Mouse (Mus musculus): Measurements from ENCODE around the gene Hs1bp3.
A peak's percentile ranks its signal among the peaks of the same experiment; 100 is the strongest.

Gene Hs1bp3

DNA sequence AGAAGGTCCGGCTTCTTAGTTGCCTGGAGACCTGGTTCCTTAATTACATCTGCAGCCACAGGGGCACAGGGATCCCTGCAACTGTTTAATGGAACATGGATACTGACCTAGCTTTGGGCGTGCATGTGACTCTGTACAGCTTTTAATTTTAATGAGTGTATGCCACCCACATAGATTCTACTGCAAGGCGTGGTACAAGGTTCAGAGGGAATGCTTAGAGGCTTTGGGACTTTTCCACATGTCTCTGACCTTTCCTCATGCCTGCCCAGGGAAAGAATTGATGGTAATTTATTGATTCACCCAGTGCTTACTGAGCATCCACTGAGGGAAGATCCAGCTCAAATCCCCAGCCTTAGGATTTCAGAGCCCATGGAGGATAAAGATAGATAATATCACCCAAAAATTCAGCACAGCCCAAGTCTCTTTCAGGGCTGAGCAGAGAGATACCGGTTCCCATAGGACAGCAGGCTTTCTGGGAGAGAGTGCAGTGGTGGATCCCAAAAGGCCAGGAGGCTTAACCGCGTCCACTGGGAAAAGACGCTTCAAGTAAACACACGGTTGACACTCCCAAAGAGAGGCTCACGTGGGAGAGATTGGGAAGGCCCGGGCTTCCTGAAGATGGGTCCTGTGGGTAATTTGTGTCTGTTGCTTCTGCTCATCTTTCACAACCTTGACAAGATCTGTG, 23.5 kb downstream of the Hs1bp3 start:
- DNase-seq (ENCODE audit: low spot score in 2 of 2) = no peak

DNA sequence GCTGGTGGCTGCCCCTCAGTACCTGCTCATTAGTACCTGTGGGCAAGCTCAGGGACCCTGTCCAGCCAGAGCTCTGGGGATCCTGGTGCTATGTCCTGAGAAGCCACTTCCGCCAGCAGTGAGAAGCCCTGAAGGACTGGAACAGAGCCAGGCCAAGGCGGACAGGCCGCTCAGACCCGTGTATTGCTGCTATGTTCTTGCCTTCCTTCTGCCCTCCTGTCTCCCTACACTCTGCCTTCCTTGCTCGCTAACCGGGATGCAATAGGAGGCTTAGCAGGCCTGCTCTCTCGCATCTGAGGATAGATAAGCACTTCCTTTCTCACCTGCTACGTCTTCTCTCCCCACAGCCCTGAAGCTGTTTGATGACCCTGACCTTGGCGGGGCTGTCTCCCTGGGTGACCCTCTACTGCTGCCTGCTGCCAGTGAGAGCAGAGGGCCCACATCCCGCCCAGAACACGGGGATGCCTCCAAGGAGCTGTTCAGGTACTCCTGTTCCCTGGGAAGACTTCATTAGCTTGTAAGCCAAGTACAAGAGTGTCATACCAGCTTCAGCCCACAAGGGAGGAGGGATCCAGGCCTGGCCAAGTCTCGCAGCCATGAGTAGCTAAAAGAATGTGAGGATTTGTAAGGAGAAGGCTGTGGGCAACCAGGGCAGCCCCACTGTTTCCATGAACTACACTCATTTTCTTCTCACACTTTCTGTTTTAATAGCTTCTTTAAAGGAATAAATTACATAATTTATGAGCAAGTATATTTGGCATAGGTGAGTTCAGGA, 24.2 kb downstream of the Hs1bp3 start:
- DNase-seq (ENCODE audit: low spot score in 2 of 2) = no peak

DNA sequence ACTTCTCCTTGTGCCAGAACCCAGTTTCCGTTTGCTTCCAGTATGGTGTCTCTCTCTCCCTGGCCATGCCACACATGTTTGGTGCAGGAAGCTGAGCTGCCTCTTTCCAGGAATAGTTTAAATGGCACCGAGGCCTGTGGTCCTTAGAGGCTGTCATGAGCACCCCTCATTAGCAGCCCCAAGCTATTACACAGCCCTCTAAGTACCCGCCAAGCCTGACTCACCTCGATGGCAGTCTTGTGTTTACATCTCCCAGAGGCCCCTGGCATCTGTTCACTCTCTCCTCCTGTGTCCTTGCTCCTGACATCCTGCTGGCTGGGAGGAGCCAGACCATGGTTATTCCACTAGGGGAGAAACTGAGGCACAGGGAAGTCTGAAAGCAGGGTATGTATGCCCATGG, 25.3 kb downstream of the Hs1bp3 start:
- no peak for DNase-seq (ENCODE audit: low spot score in 2 of 2)

DNA sequence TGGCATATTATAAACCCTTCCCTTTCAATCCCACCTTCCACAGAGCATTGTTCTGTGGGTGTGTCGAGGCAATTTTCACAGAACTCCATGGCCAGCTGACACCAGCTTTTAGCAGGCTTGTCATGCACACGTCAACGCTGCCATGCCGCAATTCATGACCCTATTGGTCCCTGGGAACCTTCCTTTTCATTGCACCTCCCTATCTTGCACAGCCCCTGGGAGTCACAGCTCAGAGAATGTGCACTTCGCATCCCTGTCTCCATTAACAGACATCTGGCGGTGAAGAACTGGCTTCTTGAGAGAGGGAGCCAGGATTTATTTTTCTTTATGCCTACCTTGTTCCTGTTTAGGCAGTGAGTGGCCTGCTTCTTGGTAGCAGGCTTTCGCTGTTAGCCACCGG, 25.7 kb downstream of the Hs1bp3 start:
- DNase-seq (ENCODE audit: low spot score in 2 of 2) = no peak

DNA sequence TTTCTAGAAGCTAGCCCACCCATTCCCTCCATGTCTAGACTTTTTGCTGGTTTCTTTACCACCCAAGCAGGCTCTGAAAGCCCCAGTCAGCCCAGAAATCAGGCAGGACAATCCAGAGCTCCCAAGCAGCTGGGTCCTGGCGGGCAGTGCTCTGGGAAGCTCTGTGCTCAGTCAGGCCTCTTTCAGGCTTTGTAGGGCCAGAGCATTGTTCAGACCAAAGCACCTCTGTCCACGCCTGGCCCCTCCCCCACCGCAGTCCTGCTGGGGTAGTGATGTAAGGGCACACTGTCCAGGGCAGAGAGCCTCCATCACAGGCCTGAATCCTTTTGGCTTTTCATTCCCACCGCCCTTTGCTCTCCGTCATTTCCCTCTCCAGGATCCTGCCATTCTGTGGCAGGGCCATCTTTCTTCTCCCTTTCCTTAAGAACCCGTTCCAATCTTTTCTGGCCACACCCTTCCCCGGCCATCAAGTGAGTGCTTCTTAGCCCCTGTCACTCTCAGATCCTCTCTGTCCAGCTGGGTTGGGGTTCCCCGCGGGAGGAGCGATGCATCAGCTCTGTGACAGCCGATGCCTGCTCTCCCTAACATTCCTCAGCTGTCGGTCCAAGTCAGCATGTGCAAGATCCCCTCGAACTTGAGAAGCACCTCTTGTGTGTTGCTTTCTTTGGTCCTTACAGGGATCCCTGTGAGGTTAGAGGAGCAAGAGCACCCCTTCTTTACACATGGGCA, 26.5 kb downstream of the Hs1bp3 start:
- no peak for DNase-seq (ENCODE audit: low spot score in 2 of 2)

DNA sequence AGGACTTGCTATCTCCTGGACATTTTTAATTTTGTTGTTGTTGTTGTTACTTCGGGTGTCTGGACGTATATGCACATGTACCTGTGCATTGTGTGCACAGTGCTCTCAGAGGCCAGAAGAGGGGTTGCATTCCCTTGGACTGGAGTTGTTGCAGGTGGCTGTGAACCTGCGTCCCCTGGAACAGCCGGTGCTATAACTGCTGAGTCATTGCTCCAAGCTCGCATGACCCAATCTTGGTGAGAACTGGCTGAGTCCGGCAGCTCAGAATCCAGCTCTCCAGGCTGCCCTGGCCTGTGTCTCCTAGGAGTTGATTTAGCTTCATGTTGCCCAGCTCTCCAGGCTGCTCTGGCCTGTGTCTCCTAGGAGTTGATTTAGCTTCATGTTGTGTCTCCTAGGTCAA, 27.8 kb downstream of the Hs1bp3 start:
- no peak for DNase-seq (ENCODE audit: low spot score in 2 of 2)

DNA sequence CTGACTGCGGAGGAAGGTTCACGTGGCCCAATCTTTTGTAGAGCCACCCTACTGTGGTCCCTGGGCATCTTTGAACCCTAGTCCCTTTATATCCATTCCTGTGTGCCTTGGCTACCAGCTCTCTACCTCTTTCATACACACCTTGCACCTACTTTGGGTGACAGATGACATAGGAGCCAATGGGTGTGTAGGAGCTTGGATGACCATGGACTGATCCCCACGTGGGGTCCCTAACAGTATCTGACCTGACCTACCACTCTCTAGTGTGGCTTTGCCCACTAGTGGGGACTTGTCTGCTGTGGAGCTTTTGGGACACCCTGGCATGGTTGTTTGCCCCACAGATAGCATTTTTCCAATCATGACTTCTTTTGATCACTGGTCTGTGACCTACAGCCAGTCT, 30.1 kb downstream of the Hs1bp3 start:
- no peak for DNase-seq (ENCODE audit: low spot score in 2 of 2)

DNA sequence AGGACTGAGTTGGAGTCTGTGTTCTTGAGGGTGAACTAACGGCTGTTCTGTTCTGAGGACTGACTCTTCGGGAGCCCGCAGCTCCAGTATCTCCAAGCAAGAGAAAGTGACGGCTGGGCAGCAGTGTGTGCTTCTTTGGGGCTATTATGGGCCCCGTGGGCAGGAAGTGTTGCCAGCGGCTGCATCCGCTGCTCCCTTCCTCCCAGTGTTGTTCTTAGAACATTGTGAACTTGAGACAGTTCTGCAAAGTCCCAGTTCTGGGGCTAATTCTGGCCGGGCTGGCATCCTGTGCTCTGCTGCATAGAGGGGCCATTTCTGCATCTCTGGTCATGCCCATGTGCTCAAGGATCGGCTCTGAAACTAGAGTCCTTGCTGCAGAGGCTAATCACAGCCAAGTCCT, 31.7 kb downstream of the Hs1bp3 start:
- DNase-seq (ENCODE audit: low spot score in 2 of 2) = peak in 1 of 2 experiments; percentile 64

DNA sequence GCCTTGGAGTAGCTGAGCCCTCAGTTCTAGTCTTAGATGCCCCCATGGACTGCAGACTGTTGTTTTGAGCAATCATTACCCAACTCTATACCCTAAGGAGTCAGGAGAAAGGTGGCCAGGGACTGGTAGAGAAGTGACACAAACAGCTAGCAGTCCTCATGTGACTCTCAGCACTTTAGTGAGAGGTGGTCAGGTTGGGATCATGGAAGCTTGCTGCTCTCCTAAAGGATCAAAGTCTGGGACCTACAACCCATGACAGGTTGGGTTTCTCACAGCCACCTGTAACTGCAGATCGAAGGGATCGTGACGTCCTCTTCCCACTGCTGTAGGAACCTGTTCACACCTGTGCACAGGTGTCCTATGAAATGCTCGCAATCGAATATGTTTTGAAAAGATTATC, 32.3 kb downstream of the Hs1bp3 start:
- DNase-seq (ENCODE audit: low spot score in 2 of 2) = no peak

DNA sequence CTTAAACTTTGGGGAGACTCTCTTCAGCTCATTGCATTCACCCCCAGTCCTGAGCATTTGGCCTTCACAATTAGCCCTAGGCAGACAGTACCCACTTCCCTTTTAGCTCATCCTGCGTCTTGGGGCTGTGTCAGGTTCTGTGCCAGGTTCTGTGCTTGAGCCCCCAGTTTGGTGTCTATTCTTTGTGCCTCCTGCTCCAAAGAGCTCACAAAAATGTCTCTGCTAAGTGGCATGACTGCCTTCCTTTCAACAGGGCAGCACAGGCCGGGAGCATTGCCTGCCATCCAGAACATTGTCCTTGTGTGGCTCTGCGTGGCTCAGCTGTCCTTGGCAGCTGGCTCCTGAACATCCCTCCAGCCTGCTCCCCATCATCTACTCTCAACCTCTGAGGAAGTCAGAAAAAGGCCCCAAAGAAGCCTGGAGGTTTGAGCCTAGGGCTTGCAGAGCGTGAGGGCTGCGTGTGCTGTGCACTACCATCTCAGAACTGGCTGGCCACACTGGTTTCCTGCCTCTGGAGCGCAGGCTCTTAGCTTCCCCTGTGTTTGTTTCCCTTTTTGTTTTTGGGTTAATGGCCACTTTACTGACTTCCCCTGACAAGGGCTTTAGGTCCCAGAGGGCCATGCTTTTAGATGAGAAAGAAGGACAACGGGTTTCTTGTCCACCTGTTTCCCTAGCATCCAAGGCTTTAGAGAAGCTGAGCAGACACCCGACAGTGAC, 34.7 kb downstream of the Hs1bp3 start:
- DNase-seq (ENCODE audit: low spot score in 2 of 2) = no peak

DNA sequence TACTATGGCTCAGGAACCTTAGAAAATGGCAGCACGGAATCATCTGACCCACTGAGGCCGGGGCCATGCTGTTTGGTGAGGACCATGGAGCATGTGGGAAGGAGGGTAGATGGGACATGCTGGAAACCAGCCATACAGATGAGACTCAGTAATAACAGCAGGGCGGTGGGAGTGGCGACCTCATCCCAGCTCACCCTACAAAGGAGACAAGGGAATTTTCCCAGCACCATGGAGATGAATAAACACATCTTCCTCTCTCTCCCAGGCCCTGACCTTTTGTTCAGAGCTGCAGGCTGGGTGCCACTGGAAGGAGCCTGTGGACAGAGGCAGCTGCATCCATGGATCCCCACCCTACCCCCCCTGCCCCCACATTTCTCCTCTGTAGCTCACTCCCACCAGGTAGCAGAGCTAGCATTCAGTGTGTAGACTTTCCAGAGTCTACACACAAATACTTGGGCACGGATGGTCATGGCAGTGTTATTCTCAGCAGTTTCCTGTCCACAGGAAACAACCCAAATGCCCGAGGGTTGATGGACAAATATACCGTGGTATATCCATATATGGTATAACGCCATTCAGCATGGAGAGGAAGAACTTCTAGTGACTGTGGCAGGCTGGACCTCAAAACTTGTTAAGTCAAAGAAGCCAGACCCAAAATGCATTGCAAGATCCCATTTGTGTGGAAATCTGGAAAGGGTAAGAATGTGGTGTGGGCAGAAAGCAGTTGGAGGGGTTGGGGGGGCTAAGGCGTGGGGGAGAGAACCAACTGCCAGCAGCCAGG, 35.7 kb downstream of the Hs1bp3 start:
- no peak for DNase-seq (ENCODE audit: low spot score in 2 of 2)

DNA sequence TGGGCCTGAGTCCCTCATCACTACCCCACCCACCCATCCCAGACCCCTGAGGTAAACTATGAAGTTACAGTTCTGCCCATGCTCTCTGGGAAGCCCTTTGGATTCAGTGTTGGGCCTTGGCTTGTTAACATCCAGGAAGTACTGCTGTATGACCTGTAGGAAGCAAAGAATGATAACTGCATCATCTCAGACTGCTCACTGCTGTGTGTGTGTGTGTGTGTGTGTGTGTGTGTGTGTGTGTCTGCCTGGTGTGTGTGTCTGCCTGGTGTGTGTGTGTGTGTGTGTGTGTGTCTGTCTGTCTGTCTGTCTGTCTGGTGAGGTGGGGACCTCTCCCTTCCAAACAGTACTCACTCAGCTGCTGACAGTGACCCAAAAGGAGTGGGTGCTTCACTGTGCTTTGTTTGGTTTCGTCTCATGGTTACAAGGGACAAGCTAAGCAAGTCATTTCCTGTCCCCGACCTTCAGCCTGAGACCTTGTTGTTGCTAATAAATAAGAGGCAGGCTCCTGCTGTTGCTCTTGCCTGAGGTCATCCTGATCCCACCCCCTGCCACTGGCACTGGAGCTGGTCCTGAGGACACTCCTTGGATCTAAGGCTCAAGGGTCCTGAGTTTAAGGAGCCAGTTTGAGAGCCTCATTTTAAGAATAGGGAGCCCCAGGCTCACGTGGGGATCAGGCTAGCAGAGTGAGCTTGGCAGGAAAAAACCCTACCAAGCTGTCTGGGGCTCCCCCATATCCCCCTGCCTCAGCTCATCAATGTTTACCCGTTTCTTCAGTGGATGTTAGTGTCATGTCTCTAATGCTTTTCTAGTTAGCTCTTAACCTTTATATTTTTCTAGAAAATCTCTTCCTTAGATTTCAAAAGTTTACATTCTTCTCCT, 38.0 kb downstream of the Hs1bp3 start:
- no peak for DNase-seq (ENCODE audit: low spot score in 2 of 2)

DNA sequence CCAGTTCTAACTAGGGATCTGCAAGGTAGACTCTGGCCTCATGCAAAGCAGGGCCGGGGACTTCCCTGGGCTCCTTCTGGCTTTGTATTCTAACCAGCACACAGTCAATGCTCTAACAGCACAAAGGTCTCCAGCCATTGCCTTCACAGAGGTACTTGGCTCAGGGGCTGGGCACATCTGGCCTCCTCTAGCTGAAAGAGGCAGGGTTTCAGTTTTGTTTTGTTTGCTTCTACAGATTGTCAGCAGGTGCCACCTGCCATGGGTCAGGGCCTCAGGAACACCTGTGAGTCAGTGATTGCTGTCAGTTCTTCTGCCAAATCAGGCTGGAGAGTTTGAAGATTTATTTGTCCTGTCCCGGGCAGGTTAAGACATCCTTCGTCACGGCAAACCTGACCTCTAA, 39.8 kb downstream of the Hs1bp3 start:
- no peak for DNase-seq (ENCODE audit: low spot score in 2 of 2)

DNA sequence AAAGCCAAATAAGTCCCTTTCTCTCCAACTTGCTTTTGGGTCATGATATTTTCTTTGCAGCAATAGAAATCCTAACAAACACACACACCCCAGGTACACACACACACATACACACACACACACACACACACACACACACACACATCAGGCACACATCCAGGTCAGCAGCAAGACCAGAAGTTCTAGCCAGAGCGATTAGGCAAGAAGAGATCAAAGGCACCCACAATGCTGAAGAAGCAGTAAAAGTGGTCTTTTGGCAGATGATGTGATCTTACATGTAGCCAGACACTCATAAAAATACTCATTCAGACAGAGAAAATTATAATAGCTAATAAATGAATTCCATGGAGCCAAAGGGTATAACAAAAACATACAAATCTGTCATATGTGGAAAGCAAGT, 41.0 kb downstream of the Hs1bp3 start:
- no peak for DNase-seq (ENCODE audit: low spot score in 2 of 2)

DNA sequence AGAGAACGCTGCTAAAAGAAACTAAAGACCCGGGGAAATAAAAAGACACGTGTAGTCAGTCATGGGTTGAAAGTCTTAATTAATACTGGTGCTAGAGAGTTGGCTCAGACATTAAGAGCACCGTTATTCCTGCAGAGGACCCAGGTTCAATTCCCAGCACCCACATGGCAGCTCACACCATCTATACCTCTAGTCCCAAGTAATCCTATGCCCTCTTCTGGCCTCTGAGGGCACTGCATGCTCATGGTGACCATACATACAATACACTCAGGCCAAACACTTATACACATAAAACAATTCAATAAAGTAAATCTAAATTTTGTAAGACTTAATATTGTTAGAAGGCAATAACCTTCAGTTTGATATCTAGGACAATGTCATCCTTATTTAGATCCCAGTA, 41.8 kb downstream of the Hs1bp3 start:
- DNase-seq (ENCODE audit: low spot score in 2 of 2) = no peak

DNA sequence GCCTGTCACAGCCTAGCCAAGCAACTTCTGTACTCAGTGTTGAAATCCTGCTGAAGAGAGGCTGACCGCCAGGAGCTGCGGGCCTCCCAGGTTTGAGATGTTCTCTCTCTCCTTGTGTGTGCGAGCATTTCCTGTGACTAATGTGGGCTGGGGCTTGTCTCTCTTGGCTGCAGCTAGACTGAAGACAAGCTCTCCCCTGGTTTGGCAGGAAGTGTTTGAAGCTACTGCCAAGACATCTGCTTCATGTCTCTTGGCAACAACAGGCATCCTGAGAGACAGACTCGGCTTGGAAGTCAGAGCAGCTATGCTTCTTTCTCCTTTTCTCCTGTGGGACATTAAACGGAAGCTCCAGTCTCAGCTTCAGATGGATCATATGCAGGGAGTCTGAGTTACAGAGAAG, 44.2 kb downstream of the Hs1bp3 start:
- peak in 1 of 2 experiments; percentile 47 for DNase-seq (ENCODE audit: low spot score in 2 of 2)

DNA sequence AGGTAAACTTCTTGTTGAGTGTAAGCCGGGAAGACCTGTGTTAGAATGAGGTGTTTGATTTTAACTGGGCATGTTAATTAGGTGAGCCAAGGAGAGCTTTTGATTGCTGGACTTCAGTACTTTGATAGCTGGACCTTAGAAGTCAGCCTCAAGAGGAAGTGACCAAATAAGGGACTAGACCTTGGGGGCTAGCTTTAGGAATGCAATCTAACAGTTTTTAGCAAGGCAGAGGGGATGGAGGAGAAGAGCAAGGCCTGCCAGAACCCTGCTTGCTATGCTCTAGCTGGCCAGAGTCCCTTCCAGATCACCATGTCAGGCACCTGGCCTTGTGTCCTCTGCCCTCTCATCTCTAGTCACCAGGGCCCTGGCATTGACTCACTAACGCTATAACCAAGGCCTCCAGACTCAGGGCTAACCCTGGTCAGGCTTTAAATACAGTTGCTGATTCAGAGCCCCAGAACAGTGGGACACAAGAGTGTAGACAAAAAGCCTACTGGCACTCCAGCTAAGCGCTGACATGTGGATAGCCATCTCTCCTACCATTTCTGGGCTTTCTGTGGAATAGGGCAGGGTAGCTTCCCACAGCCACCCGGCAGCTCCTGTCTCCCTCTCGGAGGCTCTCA, 45.2 kb downstream of the Hs1bp3 start:
- no peak for DNase-seq (ENCODE audit: low spot score in 2 of 2)

DNA sequence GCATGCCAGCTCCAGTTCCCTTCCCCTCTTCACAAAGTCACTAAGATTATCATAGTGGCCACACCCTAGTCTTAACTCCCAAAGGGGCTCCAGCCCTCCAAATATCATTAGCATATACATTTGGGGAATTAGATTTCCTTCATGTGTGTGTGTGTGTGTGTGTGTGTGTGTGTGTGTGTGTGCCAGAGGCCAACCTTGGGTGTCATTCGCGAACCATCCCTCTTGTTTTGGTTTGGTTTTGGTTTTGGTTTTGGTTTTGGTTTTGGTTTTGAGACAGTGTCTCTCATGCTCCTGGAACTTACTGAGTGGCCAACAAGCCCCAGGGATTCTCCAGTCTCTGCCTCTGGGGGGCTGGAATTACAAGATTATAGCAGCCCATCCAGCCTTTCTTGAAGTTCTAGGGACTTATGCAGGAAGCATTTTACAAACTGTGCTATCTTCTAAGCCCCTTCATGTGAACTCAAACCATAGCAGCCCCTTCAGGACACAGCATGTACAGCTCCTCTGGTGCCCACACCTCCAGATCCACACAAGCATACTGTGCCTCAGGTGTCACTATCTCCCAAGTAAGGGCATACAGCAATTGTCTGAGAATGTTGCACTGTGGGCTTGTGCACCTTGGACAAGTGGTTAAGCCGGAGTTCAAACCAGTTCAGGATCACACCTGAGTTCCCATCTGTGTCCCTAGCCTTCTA, 46.3 kb downstream of the Hs1bp3 start:
- no peak for DNase-seq (ENCODE audit: low spot score in 2 of 2)

DNA sequence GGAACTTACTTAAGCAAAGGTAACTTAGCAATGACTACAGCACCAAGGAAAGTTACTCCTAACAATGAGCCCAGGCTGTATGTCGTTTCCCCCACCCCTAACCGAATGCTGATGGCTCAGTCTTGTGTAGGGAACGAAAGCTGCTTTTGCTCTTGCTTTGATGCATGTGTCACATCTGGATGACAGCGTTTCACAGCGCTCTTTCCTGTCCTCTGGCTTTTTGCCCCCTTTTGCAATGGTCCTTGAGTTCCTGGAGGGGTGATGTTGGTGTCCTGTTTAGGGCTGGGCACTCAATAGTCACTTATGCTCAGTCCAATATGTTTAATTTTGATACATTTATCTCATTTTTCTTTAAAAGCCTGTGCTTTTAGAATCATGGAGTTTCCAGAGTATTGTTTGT, 48.6 kb downstream of the Hs1bp3 start:
- DNase-seq (ENCODE audit: low spot score in 2 of 2) = no peak
